Mouse (Mus musculus): ENCODE measurements around the gene Pcsk2. TPM values are rescaled to one million over a fixed set of nuclear protein-coding genes. Genes with fewer than 3 reads are reported as not detected.

Gene Pcsk2
- total and polyA plus RNA-seq, 3 experiments, result 0.77 to 5.6 (median 4.1) TPM

- DNase-seq, result no peak
Measured at GRCm38 (mm10) chr2:143838698-143839097, 292.7 kb downstream of the Pcsk2 start.

- no peak for DNase-seq
Measured at GRCm38 (mm10) chr2:143839458-143839857, 293.5 kb downstream of the Pcsk2 start.

DNA sequence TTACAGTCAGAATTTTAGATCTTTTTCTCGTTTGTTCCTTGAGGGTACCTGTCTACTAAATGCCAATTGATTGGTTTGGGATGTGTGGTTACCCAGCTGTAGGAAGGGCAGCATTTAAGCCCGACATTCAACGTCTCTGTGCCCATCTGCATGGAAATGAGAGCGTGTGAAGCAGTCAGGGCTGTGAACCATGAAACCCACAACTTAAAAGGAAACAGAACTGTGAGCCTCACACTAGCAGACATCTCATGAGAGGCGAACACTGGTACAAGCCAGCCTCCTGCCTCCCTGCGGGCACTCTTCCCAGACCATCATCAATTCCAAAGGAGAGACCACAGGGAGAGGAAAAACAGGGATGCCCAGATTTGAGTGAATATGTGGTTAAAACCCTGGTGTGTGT, 294.9 kb downstream of the Pcsk2 start:
- DNase-seq, result no peak

- no peak for DNase-seq
Measured at GRCm38 (mm10) chr2:143841536-143841935, 295.6 kb downstream of the Pcsk2 start.

- no peak for DNase-seq
Measured at GRCm38 (mm10) chr2:143844779-143845178, 298.8 kb downstream of the Pcsk2 start.

GRCm38 (mm10) chr2:143846799-143847198, 300.8 kb downstream of the Pcsk2 start:
- peak; percentile 72 for DNase-seq

- DNase-seq, result no peak
Measured at GRCm38 (mm10) chr2:143847291-143847690, 301.3 kb downstream of the Pcsk2 start.

GRCm38 (mm10) chr2:143851354-143852221, 305.6 kb downstream of the Pcsk2 start:
- DNase-seq, result no peak

DNA sequence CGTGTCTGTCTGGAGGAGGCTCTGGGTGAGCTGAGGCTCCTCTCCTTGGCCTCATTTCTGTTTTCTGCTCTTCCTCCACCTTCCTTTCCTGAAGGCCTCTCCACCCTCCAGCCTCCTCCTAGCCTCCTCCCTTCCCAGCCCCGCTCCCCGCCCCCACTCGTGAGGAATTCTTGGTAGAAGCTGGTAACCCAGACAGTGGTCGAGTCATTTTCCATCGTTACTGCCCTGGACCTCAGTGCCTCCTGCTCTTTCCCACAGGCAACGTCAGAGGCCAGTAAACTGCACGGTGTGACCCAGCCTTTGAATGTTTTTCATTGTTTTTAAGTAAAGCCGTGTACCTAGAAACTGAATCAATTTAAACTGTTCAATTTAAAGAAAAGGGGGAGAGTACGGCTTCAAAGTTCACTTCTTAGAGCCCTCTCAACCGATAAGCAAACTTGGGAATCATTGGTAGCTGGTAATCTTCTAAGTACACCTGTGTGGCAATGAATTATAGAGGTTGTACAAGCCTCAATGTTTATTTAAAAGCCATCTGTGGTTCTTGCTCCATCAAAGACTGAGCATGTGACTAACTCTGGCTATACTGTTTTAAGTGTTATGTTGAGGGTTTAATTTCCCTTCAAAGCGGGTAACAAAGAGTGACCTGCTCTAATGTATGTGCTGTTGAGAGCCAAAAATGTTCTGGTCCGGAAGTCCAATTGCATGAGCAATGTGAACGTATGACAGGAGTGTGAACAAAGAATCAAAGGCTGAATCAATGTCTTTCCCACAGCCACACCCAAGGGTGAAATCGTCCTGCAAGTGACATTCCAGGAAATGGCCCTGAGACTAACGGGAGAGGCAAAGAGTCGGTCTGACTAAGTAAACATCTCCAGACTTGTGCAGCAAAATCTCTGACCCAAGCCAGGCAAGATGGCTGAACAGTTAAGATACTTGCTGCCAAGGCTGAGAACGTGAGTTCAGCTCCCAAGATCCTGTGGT, 306.6 kb downstream of the Pcsk2 start:
- no peak for DNase-seq

DNA sequence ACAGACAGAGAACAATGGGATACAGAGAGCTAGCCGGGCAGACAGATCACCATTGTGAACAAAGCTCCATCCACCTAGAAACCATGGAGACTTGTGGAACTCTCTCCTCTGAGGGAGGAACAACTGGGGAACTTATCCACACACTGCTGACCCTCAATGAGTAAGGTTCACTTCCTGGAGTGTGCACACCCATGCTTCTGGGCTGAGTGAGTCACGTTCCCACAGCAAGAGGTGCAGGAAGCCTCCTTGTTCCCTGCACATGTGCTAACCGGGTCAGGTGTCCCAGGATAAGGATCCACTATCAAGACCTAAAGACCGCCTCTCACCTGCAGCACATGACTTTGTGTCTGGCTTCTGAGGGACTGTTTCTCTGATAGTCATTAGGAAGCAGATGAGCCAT, 307.5 kb downstream of the Pcsk2 start:
- no peak for DNase-seq

DNA sequence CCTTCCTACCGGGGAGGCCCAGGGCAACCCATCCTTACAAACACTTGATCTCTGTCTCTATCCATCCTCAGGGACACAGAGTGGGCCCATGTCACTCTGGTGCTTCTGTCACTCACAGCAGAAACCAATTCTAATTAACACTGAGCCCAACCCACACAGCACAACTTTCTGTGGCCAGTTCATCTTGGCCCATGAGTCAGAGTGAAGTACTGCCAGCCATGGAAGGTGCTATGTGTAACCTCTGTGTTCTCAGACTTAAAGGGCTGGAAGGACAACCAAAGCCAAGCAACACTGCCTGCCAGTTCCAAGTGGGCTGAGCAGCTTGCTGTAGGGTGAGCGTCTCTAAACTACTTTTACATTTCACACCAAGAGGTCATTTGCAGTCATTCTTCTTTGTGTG, 313.2 kb downstream of the Pcsk2 start:
- DNase-seq, result no peak

- DNase-seq, result peak; percentile 69
Measured at GRCm38 (mm10) chr2:143862484-143863231, 316.7 kb downstream of the Pcsk2 start, which contains the start of gene Bfsp1. Gene Bfsp1, minus strand, starts transcription at chr2:143863173.

- DNase-seq, result no peak
Measured at GRCm38 (mm10) chr2:143864600-143864999, 318.6 kb downstream of the Pcsk2 start.

Data from adrenal gland, adult 2 months (tissue).